Mouse (Mus musculus): ENCODE results near the gene 0610030E20Rik. TPM values are rescaled to one million over a fixed set of nuclear protein-coding genes. Genes with fewer than 3 reads are reported as not detected.

The 0610030E20Rik gene
- polyA plus RNA-seq, 1 experiment from 2014 or later: 27.4 TPM

- Histone ChIP-seq H3K4me1 (peaks cover 34% of the 10 kb centered on the region), H3K9me3 (no peaks in the 10 kb centered on the region), H3K4me3 (no peak overlapping the region), H3K36me3 (no peaks in the 10 kb centered on the region), H3K27me3 (no peaks in the 10 kb centered on the region), H3K4me2 (no peak overlapping the region), H3K9ac (no peak overlapping the region), H3K27ac (no peak overlapping the region)
- 77% methylated on average over 15 of the region's 15 CpGs for WGBS
- no peak for ATAC-seq (ENCODE audit: borderline replicate concordance, extremely low read depth, low FRiP score, low TSS enrichment)
Observed at GRCm38 (mm10) chr6:72374820-72375563, 27.9 kb downstream of the 0610030E20Rik start.

GRCm38 (mm10) chr6:72378510-72379234 lies 31.6 kb downstream of the 0610030E20Rik start:
- no peak overlapping the region for H3K9ac ChIP-seq
- H3K4me3 ChIP-seq: 0 out of 2 replicates have a peak overlapping the region, but pooled peaks have one; percentile 62
- H3K27me3 ChIP-seq: no peaks in the 10 kb centered on the region
- no peak for ATAC-seq (ENCODE audit: borderline replicate concordance, extremely low read depth, low FRiP score, low TSS enrichment)
- H3K36me3 ChIP-seq: no peaks in the 10 kb centered on the region
- WGBS: 89% methylated on average over 8 of the region's 8 CpGs
- H3K27ac ChIP-seq: no peak overlapping the region
- H3K4me2 ChIP-seq: peak overlapping the region; percentile 83
- H3K4me1 ChIP-seq: peaks cover 15% of the 10 kb centered on the region
- H3K9me3 ChIP-seq: no peaks in the 10 kb centered on the region

GRCm38 (mm10) chr6:72379377-72380130 lies 32.4 kb downstream of the 0610030E20Rik start:
- peak overlapping the region; percentile 62 for H3K4me3 ChIP-seq
- no peaks in the 10 kb centered on the region; the same call in 1 of the 2 replicates for H3K36me3 ChIP-seq
- H3K27me3 ChIP-seq: no peaks in the 10 kb centered on the region
- WGBS: 43% methylated on average over 7 of the region's 7 CpGs
- peak overlapping the region; percentile 84 for H3K27ac ChIP-seq
- peak; percentile 8; the same call in 1 of the 2 replicates for ATAC-seq (ENCODE audit: borderline replicate concordance, extremely low read depth, low FRiP score, low TSS enrichment)
- H3K9ac ChIP-seq: peak overlapping the region; percentile 72
- H3K9me3 ChIP-seq: no peaks in the 10 kb centered on the region
- H3K4me2 ChIP-seq: peak overlapping the region; percentile 83
- H3K4me1 ChIP-seq: peaks cover 6% of the 10 kb centered on the region; the same call in 1 of the 2 replicates

GRCm38 (mm10) chr6:72380131-72380770 lies 33.1 kb downstream of the 0610030E20Rik start, which contains the start of gene Vamp5:
TSS of gene Vamp5 (minus strand) at chr6:72380468.
- 0 out of 2 replicates have a peak, but pooled peaks cover 6% of the 10 kb centered on the region for H3K4me1 ChIP-seq
- H3K4me2 ChIP-seq: peak within 1 kb of the TSS; percentile 83
- H3K36me3 ChIP-seq: peaks cover 6% of the 10 kb centered on the region
- no peaks in the 10 kb centered on the region for H3K9me3 ChIP-seq
- 1% methylated on average over 49 of the region's 49 CpGs for WGBS
- no peaks in the 10 kb centered on the region for H3K27me3 ChIP-seq
- H3K9ac ChIP-seq: peak within 1 kb of the TSS; percentile 72
- ATAC-seq (ENCODE audit: borderline replicate concordance, extremely low read depth, low FRiP score, low TSS enrichment): peak; percentile 87
- H3K4me3 ChIP-seq: peak within 1 kb of the TSS; percentile 62
- H3K27ac ChIP-seq: peak within 1 kb of the TSS; percentile 84

- Histone ChIP-seq H3K9ac (no peak overlapping the region), H3K36me3 (peaks cover 23% of the 10 kb centered on the region), H3K27me3 (no peaks in the 10 kb centered on the region), H3K9me3 (no peaks in the 10 kb centered on the region), H3K4me1 (0 out of 2 replicates have a peak, but pooled peaks cover 6% of the 10 kb centered on the region), H3K4me2 (no peak overlapping the region), H3K27ac (no peak overlapping the region), H3K4me3 (no peak overlapping the region)
- no peak for ATAC-seq (ENCODE audit: borderline replicate concordance, extremely low read depth, low FRiP score, low TSS enrichment)
- 67% methylated on average over 6 of the region's 6 CpGs for WGBS
Observed at GRCm38 (mm10) chr6:72382494-72382893, 35.4 kb downstream of the 0610030E20Rik start.

- WGBS: 77% methylated on average over 6 of the region's 6 CpGs
- no peak for ATAC-seq (ENCODE audit: borderline replicate concordance, extremely low read depth, low FRiP score, low TSS enrichment)
- H3K4me3 ChIP-seq: no peak overlapping the region
Observed at GRCm38 (mm10) chr6:72383142-72383820, 36.2 kb downstream of the 0610030E20Rik start.

GRCm38 (mm10) chr6:72383952-72384351 lies 36.8 kb downstream of the 0610030E20Rik start:
- WGBS: 90% methylated on average over 7 of the region's 7 CpGs
- Histone ChIP-seq H3K9ac (no peak overlapping the region), H3K4me2 (no peak overlapping the region), H3K4me3 (no peak overlapping the region), H3K4me1 (peaks cover 18% of the 10 kb centered on the region), H3K27ac (no peak overlapping the region), H3K27me3 (no peaks in the 10 kb centered on the region), H3K9me3 (no peaks in the 10 kb centered on the region), H3K36me3 (peaks cover 26% of the 10 kb centered on the region)
- ATAC-seq (ENCODE audit: borderline replicate concordance, extremely low read depth, low FRiP score, low TSS enrichment): no peak

More at GRCm38 (mm10) chr6:72383142-72383820, 36.2 kb downstream of the 0610030E20Rik start:
- Histone ChIP-seq H3K4me2 (no peak overlapping the region), H3K27me3 (no peaks in the 10 kb centered on the region), H3K4me1 (peaks cover 12% of the 10 kb centered on the region), H3K9ac (no peak overlapping the region), H3K27ac (no peak overlapping the region), H3K36me3 (peaks cover 26% of the 10 kb centered on the region), H3K9me3 (no peaks in the 10 kb centered on the region)

- 66% methylated on average over 4 of the region's 4 CpGs for whole genome bisulfite sequencing
- no peak overlapping the region for H3K4me3 ChIP-seq
- no peaks in the 10 kb centered on the region for H3K27me3 ChIP-seq
- no peaks in the 10 kb centered on the region for H3K9me3 ChIP-seq
- no peak overlapping the region for H3K27ac ChIP-seq
- no peak overlapping the region for H3K9ac ChIP-seq
- peaks cover 26% of the 10 kb centered on the region for H3K36me3 ChIP-seq
- no peak overlapping the region for H3K4me2 ChIP-seq
- ATAC-seq (ENCODE audit: borderline replicate concordance, extremely low read depth, low FRiP score, low TSS enrichment): no peak
- peaks cover 24% of the 10 kb centered on the region for H3K4me1 ChIP-seq
Observed at GRCm38 (mm10) chr6:72385258-72385657, 38.1 kb downstream of the 0610030E20Rik start.

- H3K27ac ChIP-seq: no peak overlapping the region
- peaks cover 31% of the 10 kb centered on the region for H3K4me1 ChIP-seq
- H3K4me2 ChIP-seq: no peak overlapping the region
- ATAC-seq (ENCODE audit: borderline replicate concordance, extremely low read depth, low FRiP score, low TSS enrichment): no peak
- peaks cover 26% of the 10 kb centered on the region for H3K36me3 ChIP-seq
- H3K27me3 ChIP-seq: no peaks in the 10 kb centered on the region
- H3K9me3 ChIP-seq: no peaks in the 10 kb centered on the region
- H3K4me3 ChIP-seq: no peak overlapping the region
- 89% methylated on average over 2 of the region's 2 CpGs for WGBS
- no peak overlapping the region for H3K9ac ChIP-seq
Observed at GRCm38 (mm10) chr6:72386561-72386960, 39.4 kb downstream of the 0610030E20Rik start.

GRCm38 (mm10) chr6:72387816-72388215 lies 40.7 kb downstream of the 0610030E20Rik start:
- Histone ChIP-seq H3K27me3 (no peaks in the 10 kb centered on the region), H3K9me3 (no peaks in the 10 kb centered on the region), H3K4me1 (peaks cover 34% of the 10 kb centered on the region), H3K36me3 (peaks cover 26% of the 10 kb centered on the region), H3K4me3 (no peak overlapping the region), H3K9ac (no peak overlapping the region), H3K4me2 (no peak overlapping the region), H3K27ac (no peak overlapping the region)
- WGBS: 88% methylated on average over 3 of the region's 3 CpGs
- ATAC-seq (ENCODE audit: borderline replicate concordance, extremely low read depth, low FRiP score, low TSS enrichment): no peak

GRCm38 (mm10) chr6:72388266-72388665 lies 41.1 kb downstream of the 0610030E20Rik start:
- WGBS: 65% methylated on average over 10 of the region's 10 CpGs
- no peak for ATAC-seq (ENCODE audit: borderline replicate concordance, extremely low read depth, low FRiP score, low TSS enrichment)
- H3K4me1 ChIP-seq: peaks cover 34% of the 10 kb centered on the region
- H3K9ac ChIP-seq: no peak overlapping the region
- H3K36me3 ChIP-seq: peaks cover 26% of the 10 kb centered on the region
- peak overlapping the region; percentile 72; the same call in 1 of the 2 replicates for H3K4me2 ChIP-seq
- H3K4me3 ChIP-seq: no peak overlapping the region
- H3K27ac ChIP-seq: no peak overlapping the region
- H3K9me3 ChIP-seq: no peaks in the 10 kb centered on the region
- no peaks in the 10 kb centered on the region for H3K27me3 ChIP-seq

Measured in lung, embryonic 15.5 days (tissue).